ENCODE assay signal across 8 mouse cellular contexts in the genomic region with DNA sequence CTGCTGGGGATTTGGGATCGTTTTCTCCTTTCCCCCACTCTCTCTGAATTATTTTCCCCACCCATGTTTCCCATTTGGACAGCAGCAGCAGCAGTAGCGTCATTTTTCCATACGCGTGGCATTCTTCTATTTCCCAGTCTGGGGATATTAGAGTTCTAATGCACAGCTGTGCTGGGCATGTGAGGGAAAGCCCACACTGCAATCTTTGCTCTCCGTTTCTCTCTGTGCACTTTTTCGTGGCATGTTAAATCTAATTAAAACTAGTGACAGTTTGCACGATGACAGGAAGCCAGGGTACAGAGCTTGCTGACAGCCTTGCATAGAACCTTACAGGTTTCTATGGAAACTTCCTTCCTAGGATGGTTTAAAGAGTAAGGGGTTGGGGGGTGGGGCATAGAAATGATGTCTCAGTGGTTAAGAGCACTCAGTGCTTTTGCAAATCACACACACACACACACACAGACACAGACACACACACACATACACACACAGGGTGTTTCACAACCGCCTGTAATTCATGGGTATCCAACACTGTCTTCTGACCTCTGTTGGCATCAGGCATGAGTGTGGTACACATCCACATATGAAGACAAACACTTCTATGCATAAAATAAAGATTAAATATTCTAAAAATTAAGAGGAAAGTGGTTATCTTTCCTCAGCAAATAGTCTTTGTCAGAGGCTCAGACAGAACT. TPM values are rescaled to one million over a fixed set of nuclear protein-coding genes. Genes with fewer than 3 reads are reported as not detected.
DNase-seq lines count a peak whose midpoint lies in the region; ATAC-seq and TF ChIP-seq lines count a peak whose summit lies in the region.

No protein-coding gene starts in this region.

- WGBS in heart, embryonic 13.5 days: 38% methylated on average over 8 of the region's 8 CpGs
- 50% methylated on average over 8 of the region's 8 CpGs for WGBS in intestine, embryonic 15.5 days
- WGBS in stomach, postnatal 0 days: 36% methylated on average over 8 of the region's 8 CpGs

- H3K27me3 ChIP-seq in heart, embryonic 13.5 days (replicated peaks): no peaks in the 10 kb centered on the region
- no peaks in the 10 kb centered on the region for H3K27me3 ChIP-seq in intestine, embryonic 15.5 days (replicated peaks)
- no peaks in the 10 kb centered on the region for H3K27me3 ChIP-seq in stomach, postnatal 0 days (ENCODE audit: control insufficient read depth, insufficient read depth, low read length)

- TF ChIP-seq EP300 in stomach, postnatal 0 days (optimal IDR thresholded peaks at IDR 0.05): no peak

- DNase-seq in heart, adult 8-10 months (ENCODE audit: low spot score): no peak
- DNase-seq in right cerebral cortex, postnatal 25 days: peak; percentile 24
- no peak for DNase-seq in right cerebral cortex, adult 2 months (ENCODE audit: low spot score in 2 of 2)
- DNase-seq in stomach, postnatal 0 days (ENCODE audit: low spot score): no peak
- no peak for DNase-seq in left cerebral cortex, adult 18-20 months (ENCODE audit: low spot score in 2 of 2)

- H3K4me1 ChIP-seq in heart, embryonic 13.5 days: peaks cover 48% of the 10 kb centered on the region
- peaks cover 11% of the 10 kb centered on the region; the same call in 1 of the 2 replicates for H3K4me1 ChIP-seq in intestine, embryonic 15.5 days (replicated peaks)
- H3K4me1 ChIP-seq in stomach, postnatal 0 days (replicated peaks; ENCODE audit: control insufficient read depth, insufficient read depth): no peaks in the 10 kb centered on the region

- H3K4me2 ChIP-seq in heart, embryonic 13.5 days: peak overlapping the region; percentile 80
- peak overlapping the region; percentile 72 for H3K4me2 ChIP-seq in intestine, embryonic 15.5 days (replicated peaks)
- peak overlapping the region; percentile 60 for H3K4me2 ChIP-seq in stomach, postnatal 0 days (replicated peaks; ENCODE audit: low read depth)

- H3K36me3 ChIP-seq in heart, embryonic 13.5 days: peaks cover 8% of the 10 kb centered on the region
- no peaks in the 10 kb centered on the region for H3K36me3 ChIP-seq in intestine, embryonic 15.5 days
- H3K36me3 ChIP-seq in stomach, postnatal 0 days (ENCODE audit: control insufficient read depth, insufficient read depth, low read length): no peaks in the 10 kb centered on the region

- H3K27ac ChIP-seq in heart, embryonic 13.5 days (replicated peaks): peak overlapping the region; percentile 94
- H3K27ac ChIP-seq in intestine, embryonic 15.5 days: no peak overlapping the region
- H3K27ac ChIP-seq in stomach, postnatal 0 days (replicated peaks): no peak overlapping the region

- peak overlapping the region; percentile 61 for H3K4me3 ChIP-seq in heart, embryonic 13.5 days
- H3K4me3 ChIP-seq in intestine, embryonic 15.5 days (replicated peaks): peak overlapping the region; percentile 35
- peak overlapping the region; percentile 41; the same call in 1 of the 2 replicates for H3K4me3 ChIP-seq in stomach, postnatal 0 days (ENCODE audit: low read depth, low read length)

- H3K9ac ChIP-seq in heart, embryonic 13.5 days: peak overlapping the region; percentile 88
- H3K9ac ChIP-seq in intestine, embryonic 15.5 days: peak overlapping the region; percentile 18
- peak overlapping the region; percentile 1; the same call in 1 of the 2 replicates for H3K9ac ChIP-seq in stomach, postnatal 0 days (ENCODE audit: low read length)

- H3K9me3 ChIP-seq in heart, embryonic 13.5 days: no peaks in the 10 kb centered on the region
- no peaks in the 10 kb centered on the region for H3K9me3 ChIP-seq in intestine, embryonic 15.5 days
- no peaks in the 10 kb centered on the region for H3K9me3 ChIP-seq in stomach, postnatal 0 days (ENCODE audit: control insufficient read depth, low read length)

- ATAC-seq in heart, embryonic 13.5 days (ENCODE audit: extremely low read depth, insufficient number of reproducible peaks, low FRiP score, low TSS enrichment): no peak
- ATAC-seq in intestine, embryonic 15.5 days: no peak
- no peak for ATAC-seq in stomach, postnatal 0 days (ENCODE audit: low FRiP score, low TSS enrichment)
- no peak for ATAC-seq in megakaryocyte progenitor cell, adult 5-6 weeks (replicated peaks; ENCODE audit: poor library complexity)

- no peak for TF ChIP-seq CTCF in stomach, postnatal 0 days (IDR thresholded peaks at IDR 0.05; ENCODE audit: low read depth)

RNA-seq across cellular contexts. Expression of a gene that starts 3.0 kb away (rescaled TPM):
- 43.8 and 54.8 TPM in 2 replicates for polyA plus RNA-seq in heart, embryonic 13.5 days (2015; fragmentation: Nextera tagmentation; extraction: Ambion mirVana)
- total RNA-seq in heart, adult 8-10 months (2022): 10 to 100 TPM in 3 of 4 experiments, 1 to 10 TPM in 1; 10.0 to 15.6 (median 15.2) TPM
- polyA plus RNA-seq in intestine, embryonic 15.5 days (2015; fragmentation: Nextera tagmentation; extraction: Ambion mirVana): 13.0 and 14.4 TPM in 2 replicates
- polyA plus RNA-seq in stomach, postnatal 0 days (2015; fragmentation: Nextera tagmentation; extraction: Ambion mirVana): 7.9 and 8.6 TPM in 2 replicates
- 0.12 and 2.8 TPM in 2 replicates for total RNA-seq in megakaryocyte progenitor cell, adult 5-6 weeks (2015)
- total RNA-seq in megakaryocyte progenitor cell, adult 5-6 weeks (2017): 0.04 and 2.6 TPM in 2 replicates
- total RNA-seq in left cerebral cortex, adult 18-20 months (2021): 1 to 10 TPM; 4.2 to 7.1 TPM

RNA-seq across cellular contexts. Expression of a gene that starts 34.7 kb away (rescaled TPM):
- polyA plus RNA-seq in heart, embryonic 13.5 days (2015; fragmentation: Nextera tagmentation; extraction: Ambion mirVana): 9.3 and 12.1 TPM in 2 replicates
- total RNA-seq in heart, adult 8-10 months (2022): 10 to 100 TPM; 14.9 to 20.3 (median 16.1) TPM
- polyA plus RNA-seq in intestine, embryonic 15.5 days (2015; fragmentation: Nextera tagmentation; extraction: Ambion mirVana): 10.6 and 11.1 TPM in 2 replicates
- polyA plus RNA-seq in stomach, postnatal 0 days (2015; fragmentation: Nextera tagmentation; extraction: Ambion mirVana): 1.7 and 2.2 TPM in 2 replicates
- total RNA-seq in megakaryocyte progenitor cell, adult 5-6 weeks (2015): 2.2 and 4.3 TPM in 2 replicates
- 1.5 and 2.2 TPM in 2 replicates for total RNA-seq in megakaryocyte progenitor cell, adult 5-6 weeks (2017)
- 10 to 100 TPM; 11.5 to 18.6 TPM for total RNA-seq in left cerebral cortex, adult 18-20 months (2021)

Comparison
In these comparisons a context has a peak if more than half of its experiments do, and no peak if none do; other contexts are left out.
1. H3K9ac ChIP-seq: peak in every context shown above with its lines; median percentile 88 in heart, embryonic 13.5 days; 18 in intestine, embryonic 15.5 days; 1 in stomach, postnatal 0 days.